Mouse (Mus musculus): Measurements from ENCODE around the gene Klhl26.

- no peak for TF ChIP-seq CTCF (IDR thresholded peaks at IDR 0.05; ENCODE audit: borderline replicate concordance, extremely low read depth, insufficient read depth, insufficient read length)
- no peak for TF ChIP-seq POLR2A (IDR thresholded peaks at IDR 0.05; ENCODE audit: borderline replicate concordance, extremely low read depth, insufficient read depth, insufficient read length, poor library complexity, severe bottlenecking)
These were observed 17.1 kb downstream of the Klhl26 start for GRCm38 (mm10) chr8:70459636-70460035.

Measured in brain, embryonic 14.5 days (tissue).